Mouse (Mus musculus): ENCODE results near the gene Gm20388.

DNA sequence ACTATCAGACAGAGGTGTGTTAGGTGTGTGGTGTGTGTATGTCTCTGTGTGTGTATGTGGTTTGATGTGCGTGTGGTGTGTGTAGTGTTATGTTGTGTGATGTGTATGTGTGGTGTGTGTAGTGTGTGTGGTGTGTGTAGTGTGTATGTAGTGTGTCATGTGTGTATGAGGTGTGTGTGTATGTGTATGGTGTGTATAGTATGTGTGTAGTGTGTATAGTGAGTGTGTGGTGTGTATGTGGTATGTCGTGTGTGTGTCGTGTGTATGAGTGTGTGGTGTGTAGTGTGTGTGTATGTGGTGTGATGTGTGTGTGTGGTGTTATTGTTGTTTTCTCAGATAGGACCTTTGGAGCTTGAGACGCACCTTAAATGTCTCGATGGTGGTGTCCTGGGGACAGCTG lies 3531.7 kb downstream of the Gm20388 start:
- TF ChIP-seq CTCF (IDR thresholded peaks at IDR 0.05; ENCODE audit: control insufficient read depth, insufficient read depth, low read length) (no peak), POLR2A (IDR thresholded peaks at IDR 0.05; ENCODE audit: borderline replicate concordance, control insufficient read depth, low read depth, low read length) (no peak)

Measured in bone marrow, adult 2 months (tissue).